Mouse (Mus musculus) kidney, postnatal 4 days (tissue): Measurements from ENCODE around the gene Cyp4f39.

Experiments
- DNase-seq, 2 experiments: peaks; one replicate each; pipeline ENCODE4 v3.0.0; 2021; ENCODE audit warnings: mixed read lengths in 2 of 2

Gene Cyp4f39

DNA sequence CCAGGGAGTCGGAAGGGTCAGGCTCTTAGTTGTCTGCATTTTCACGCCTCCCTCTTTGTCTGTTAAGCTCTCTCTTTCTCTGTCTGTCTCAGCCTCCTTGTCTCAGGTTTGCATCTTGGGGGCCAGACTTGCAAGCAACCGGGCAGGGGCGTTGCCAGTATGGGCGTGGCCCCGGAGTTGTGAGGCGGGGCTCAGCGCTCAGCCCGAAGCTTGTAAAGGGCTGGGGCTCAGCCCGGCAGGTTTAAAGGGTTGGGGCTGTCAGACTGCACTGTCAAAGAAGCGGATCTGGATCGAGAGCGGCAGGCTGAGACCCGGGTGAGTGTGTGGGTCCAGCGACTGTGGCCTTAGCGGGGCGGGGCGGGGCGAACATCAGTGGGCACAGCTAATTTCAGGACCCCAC is at the start of gene Cyp4f39:
Gene Cyp4f39 (plus strand): TSS at position 242 of the 400 bp plus-strand sequence.
- DNase-seq, result peak; percentile 56 to 67

DNA sequence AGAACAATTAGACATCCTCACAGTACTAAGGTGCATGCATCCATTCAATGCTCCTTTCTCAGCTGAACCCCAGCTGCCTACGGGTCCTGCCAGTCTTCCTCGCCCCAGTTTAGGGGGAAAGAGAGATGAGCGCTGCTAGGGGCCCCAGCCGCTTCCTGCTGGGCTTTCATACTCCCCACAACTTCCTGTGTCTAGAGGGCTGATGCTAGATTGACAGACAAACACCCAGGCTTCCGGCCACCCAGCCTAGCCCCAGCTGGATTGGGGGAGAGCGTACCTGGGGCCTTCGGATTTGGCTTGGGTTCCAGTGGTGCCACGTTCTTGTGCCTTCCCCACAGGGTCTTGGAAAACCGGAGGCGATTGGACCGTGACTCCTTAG is 49.8 kb upstream of the Cyp4f39 start:
- no peak for DNase-seq

DNA sequence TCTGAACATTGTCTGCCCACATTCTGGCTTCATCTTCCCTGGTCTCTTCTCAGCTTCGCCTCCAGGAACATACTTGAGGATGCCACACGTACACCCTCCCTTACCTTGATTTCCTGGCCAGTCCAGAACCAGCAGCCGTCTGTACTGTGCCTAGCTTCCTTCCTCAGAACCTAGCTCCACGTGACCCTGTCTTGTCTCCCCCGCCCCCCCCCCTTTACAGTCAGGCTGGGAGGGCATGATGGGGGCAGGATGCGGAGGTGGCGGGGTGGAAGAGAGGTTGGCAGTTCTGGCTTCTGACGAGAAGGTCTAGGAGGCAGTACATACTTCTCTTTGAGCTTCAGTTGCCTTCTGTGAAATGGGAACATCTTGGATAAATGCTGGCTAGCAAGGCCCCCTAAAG is 49.1 kb upstream of the Cyp4f39 start, which contains the start of gene Rasal3:
Gene Rasal3 (minus strand): TSS at position 167 of the 400 bp plus-strand sequence.
- no peak for DNase-seq

DNA sequence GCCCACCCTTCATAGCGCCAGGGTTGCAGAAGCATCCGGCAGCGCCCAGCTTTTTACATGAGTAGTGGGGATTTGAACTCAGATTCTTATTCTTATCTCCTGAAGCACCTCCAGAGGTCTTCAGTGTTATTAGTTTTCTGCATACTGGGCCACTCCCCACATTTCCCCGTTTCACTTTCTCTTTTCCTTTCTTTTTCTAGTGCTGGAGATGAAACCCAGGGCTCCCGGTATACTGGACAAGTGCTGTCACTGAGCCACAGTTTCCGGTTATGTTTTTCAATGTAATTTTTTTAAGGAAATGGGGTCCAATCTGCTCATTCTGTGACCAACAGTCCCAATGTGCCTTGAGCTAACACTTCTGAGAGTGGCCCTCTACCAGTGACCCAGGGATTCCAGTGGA is 40.6 kb upstream of the Cyp4f39 start:
- DNase-seq, result no peak

DNA sequence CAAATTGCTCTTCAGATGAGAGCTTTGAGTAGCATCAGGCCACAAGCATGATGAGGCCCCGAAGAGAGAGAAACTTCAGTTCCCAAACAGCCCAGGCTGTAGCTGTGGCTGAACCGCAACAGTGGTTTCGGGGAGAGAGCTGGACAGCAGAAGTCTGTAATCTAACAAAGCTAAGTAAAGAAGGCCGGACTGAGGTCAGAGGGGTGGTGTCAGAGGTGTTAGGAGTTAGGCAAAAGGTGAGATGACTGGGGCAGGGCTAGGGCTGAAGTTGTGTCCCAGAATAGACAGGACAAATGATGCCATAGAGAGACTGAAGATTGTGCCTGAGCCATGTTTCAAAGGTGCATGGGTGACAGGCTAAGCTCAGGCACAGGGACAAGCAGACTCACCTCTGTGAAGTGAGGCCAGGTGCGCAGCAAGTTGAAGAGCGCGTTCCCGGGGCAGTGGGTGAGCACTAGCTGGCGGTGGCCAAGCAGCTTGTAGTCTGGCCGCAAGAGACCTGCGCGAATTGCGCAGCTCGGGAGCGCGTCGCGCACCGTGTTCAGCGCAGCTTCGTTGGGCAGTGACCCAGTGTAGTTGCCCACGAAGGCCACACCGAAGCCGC is 37.0 kb upstream of the Cyp4f39 start:
- no peak for DNase-seq

DNA sequence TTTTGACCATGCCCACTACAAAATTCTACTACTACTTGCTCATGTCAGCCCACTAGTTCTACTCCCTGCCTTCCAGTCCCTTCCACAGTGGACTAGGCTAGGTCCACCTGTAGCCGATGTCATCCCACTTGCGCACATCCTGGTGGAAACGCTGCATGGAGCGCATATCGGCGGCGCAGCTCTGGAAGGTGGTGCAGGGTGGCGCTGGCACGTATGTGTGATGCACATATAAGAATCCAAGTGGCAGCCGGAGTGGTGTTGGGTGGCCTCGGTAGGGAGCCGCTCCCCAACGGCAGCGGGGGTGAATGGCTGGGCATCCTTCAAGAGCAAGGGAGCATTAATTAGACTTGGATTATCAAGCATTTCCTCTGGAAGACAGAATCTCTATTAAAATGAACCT is 35.8 kb upstream of the Cyp4f39 start:
- no peak for DNase-seq

DNA sequence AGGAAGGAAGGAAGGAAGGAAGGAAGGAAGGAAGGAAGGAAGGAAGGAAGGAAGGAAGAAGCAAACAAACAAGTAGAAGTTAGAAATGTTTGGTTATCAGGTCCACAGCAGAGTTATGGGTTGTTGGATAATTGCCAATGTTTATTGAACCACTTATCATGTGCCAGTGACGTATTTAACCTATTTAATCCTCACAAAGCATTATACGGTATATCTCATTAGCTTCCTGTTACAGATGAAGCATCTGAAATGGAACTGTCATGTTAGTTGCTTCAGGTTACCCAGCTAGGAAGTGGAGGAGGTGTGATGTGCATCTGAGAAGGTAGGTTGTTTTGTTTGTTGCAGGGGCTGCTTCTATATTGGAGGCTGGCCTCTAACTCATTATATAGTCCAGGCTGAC is 32.5 kb upstream of the Cyp4f39 start:
- no peak for DNase-seq

DNA sequence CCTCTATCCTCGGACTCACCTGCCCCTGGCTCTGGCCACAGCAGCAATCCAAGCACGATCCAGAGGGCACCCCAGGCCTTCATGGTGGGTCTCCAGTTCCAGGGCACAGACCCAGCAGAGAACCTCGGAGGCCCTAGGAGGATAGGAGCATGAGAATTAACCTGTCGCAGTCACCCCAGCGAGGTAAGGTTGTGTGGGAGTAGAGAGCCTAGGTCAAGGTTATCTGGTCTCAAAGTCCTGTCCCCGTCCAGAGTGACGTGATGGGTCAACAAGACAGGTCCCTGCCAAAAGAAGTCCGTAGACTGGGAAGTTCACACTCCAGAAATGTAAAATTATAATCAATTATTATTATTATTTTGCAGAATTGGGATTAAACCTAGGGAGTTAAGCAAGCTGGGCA is 31.7 kb upstream of the Cyp4f39 start:
- no peak for DNase-seq

DNA sequence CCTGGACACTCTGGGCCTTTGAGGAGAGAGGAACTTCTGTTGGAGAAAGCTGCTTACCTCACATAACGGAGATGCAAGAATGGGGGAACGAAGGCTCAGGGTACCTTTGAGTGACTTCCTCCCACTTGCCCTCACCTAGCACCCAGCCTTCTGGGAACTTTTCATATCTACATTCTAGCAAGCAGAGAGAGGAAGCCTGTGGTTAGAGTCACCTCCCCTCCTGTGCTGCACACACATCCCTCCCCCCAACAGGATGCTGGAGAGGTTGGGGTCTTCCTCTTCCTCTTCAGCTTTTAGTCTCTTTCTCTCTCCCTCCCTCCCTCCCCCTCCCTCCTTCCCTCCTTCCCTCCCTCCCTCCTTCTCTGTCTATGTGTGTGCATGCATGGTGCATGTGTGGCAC is 28.5 kb upstream of the Cyp4f39 start, which contains the start of gene Pglyrp2:
Gene Pglyrp2 (minus strand): TSS at position 134 of the 400 bp plus-strand sequence.
- no peak for DNase-seq

DNA sequence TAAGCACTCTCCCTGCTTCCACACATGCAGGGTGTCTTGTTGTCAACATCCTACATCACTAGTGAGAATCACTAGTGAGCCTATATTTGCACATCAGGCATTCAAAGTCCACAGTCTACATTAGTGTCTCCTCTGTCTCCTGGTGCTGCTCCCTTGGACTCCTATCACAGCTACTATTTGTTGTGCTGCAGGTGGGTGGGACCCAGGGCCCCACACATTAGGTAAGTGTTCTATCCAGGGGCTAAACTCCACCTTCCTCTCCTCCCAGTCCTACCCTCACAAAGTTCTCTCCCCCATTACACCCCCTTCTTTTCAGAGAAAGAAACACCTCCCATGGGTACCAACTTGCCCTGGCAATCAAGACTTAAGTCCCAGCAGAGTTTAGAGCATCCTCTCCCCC is 25.9 kb upstream of the Cyp4f39 start:
- DNase-seq, result no peak

DNA sequence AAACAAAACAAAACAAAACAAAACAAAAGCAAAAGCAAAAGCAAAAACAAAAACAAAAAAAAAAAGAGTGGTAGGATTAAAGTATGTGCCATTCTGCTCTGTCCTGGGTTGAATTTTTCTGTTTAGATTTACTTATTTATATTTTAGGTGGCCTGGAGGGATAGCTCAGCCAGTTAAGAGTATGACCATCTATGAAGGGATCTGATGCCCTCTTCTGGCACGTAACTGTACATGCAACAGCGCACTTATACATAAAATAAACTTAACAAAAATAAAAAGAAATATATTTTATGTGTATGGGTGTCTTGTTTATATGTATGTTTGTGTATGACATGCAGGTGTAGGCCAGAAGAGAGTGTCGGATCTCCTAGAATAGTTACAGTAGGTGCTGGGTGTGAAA is 20.6 kb upstream of the Cyp4f39 start:
- DNase-seq, result peak in 1 of 2 experiments; percentile 18

DNA sequence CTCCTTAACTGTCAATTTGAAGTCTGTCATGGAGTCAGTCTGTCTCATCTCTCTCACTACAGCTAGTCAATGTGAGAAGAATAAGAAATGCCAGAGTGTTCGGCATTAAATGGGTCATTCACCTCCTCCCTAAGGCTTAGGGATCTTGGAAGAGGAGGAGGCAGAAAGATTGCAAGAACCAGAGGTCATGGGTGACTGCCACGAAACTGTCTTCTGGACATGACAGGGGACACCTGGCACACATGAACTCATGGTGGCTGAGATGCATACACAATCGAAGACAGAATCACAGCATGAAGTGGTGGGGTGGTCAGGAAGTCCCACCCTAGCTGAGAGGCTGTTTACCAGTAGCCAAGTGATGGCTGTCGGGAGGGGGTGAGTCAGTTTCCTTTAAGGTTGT is 18.2 kb upstream of the Cyp4f39 start:
- peak; percentile 13 to 22 for DNase-seq

DNA sequence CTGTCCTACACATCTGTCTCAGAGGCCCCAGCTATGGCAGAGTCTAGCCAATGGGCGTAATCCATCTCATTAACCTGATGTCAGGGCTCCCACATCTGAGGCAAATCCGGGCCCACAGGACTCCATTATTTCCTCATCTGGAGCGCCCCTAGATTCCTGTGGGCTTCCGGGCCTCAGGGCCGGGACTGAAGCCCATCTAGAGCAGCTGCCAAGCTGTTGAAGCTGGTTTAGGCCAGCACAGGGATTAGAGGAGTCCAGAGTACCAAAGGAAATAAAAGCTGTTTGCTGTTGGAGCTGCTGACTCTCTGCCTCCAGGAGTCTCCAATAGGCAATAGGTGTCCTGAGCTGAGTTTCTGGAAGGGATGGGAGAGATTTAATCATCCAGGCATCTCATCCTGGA is 17.4 kb upstream of the Cyp4f39 start:
- no peak for DNase-seq

DNA sequence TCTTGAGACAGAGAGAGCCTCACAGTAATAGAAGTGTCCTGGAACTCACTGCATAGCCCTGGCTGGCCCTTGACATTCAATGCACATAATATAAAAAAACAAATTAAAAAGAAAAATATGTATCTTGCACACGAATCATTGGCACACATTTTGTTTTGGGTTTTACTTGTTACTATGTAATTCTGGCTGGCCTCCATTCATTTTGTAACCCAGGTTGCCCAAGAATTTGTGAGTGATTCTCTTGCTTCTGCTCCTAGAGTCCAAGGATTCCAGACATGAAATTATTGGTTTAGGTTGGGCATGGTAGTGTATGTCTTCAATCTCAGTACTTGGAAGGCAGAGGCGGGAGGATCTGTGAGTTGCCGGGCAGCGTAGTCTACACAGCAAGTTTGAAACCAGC is 15.4 kb upstream of the Cyp4f39 start:
- no peak for DNase-seq

DNA sequence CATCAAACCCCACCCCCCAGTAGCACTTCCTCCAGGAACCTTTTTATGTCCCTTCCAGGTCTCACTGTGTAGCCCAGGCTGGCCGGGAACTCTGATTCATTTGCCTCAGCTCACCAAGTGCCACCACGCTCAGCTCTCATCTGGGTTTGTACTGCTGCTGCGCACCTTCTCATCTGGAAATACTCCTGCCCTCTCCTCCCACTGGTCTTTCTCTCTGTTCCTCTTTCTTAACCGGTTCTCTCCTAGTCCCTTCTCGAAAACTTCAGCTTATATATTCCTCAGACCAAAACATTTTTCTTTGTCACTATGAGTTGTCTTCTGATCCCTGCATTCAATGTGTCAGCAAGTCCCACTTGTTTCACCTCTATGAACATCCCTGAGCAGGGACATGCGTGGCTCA is 9.3 kb upstream of the Cyp4f39 start:
- no peak for DNase-seq

DNA sequence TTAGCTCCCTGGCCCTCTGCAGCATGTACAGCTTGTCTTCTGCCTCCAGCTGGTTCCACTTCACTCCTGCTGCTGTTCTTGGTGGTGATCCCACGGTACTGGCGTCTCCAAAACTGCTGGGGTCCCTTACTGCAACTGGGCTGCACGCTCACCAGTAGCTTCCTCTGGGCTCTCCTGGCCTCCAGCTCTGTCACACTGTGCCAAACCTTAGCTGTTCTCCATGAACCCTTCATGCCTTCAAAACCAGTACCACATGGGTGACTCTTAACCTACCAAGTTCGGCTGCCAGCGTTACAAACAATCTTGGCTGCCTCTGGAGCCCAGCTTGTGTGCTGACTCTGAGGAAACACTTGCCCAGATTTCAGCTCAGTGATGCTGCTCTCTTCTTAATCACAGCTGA is 7.5 kb upstream of the Cyp4f39 start:
- no peak for DNase-seq

DNA sequence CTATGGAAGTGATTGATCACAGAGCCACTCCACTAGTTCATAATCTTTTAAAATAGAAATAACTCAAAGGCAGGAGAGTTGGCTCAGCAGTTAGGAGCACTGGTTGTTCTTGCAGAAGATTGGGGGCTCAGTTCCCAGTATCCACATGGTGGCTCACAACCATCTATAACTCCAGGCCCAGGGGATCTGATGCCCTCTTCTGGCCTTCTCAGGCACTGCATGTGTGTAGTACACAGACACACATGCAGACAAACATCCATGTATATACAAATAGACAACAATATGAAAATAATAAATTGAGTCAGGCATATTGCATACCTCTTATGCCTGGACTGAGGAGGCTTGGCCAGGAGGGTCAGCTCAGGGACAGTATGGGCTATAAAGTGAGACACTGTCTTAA is 5.3 kb upstream of the Cyp4f39 start:
- no peak for DNase-seq

DNA sequence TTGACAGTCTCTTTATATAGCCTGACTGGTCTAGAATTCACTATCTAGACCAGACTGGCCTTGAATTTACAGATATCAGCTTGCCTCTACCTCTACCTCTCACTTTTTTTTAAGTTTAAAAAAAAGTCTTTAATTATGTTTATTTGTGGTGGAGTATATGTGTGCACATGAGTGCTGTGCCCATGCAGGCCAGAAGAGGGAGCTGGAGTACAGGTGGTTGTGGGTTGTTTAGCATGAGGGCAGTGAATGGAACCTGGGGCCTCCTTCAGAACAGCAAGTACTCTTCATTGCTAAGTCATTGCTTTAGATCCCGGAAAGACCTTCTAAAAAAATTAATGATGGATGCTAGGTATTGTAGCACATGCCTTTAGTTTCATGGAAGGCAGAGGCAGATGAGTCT is 3.5 kb upstream of the Cyp4f39 start:
- no peak for DNase-seq

DNA sequence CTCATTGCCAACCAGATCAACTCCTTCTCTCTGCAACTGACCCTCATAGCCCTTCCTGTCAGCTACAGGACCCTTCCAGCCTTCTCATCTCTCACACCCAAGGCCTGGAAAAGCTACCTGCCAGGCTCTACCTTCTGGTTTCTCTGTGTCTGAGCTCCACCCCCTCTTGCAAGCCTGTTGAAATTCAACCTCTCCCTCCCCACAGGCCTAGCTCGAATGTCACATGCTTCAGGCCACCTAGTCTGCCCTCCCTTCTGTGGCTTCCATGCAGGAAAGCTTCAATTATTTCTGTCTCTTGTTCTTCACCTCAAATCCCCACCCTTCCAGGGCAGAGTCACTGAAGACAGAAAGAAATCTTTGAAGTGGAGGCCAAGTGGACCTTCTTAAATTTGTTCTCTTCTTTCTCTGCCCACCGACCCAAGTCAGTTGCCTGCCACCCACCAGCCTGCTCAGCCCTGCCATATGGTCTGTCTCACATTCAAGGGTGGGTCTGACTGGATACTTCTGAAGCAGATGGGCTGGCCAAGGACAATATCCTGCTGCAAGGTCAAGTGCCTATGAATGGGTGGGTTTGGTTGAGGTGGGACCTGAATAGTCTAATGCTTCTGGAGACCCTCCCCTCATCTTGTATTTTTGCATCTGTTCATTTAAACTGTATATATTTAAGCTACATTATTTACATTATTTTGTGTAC is 1.5 kb upstream of the Cyp4f39 start:
- DNase-seq, result no peak

DNA sequence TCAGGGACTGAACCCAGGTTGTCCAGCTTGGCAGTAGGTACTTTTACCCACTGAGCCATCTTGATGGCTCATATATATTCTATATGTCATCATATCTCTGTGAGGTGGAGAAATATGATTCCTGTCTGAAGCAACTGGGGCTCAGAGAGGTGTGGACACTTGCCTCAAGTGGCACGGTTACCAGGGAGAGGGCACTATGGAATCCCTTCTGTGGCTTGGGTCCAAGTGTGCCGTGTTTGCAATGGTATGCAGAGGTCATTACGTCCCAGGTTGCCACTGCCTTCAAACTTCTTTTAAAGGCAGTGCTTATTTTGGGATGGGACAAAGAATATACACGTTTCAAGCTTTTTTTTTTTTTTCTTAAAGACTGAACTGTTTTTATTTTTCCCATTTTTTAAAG is 1.7 kb downstream of the Cyp4f39 start:
- DNase-seq, result no peak

DNA sequence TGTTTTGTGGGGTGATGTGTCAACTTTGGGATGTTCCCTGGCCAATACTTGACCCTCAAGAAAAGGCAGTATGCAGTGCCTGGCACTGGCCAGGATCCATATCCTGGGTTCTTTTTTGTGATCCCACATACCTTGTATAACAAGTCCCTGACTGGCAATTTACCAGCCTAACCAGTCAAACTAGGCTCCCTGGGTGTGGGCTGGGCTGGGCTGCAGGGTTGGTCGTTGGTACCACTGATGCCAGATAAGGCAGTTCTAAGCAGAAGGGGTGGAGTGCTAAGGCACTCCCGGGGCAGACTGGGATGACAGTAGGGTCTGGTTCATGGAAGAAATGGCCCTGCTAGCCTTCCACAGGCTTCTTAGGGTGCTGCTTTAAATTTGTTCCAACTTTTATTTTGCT is 2.5 kb downstream of the Cyp4f39 start:
- no peak for DNase-seq

DNA sequence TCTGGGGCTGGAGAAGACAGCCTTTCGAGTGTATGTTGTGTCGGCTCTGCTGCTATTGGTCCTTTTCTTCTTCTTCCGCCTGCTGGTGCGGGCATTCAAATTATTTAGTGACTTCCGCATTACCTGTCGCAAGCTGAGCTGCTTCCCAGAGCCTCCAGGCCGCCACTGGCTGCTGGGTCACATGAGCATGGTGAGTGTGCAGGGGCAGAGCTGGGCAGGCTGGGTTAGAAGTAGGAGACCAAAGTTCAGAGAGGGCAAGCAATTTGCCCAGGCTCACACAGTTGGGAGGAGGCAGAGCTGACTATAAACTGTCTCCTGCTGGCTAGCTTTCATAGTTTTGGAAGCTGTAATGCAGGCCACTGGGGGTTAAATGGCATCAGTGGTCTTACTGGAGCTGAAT is 16.0 kb downstream of the Cyp4f39 start:
- DNase-seq, result no peak

DNA sequence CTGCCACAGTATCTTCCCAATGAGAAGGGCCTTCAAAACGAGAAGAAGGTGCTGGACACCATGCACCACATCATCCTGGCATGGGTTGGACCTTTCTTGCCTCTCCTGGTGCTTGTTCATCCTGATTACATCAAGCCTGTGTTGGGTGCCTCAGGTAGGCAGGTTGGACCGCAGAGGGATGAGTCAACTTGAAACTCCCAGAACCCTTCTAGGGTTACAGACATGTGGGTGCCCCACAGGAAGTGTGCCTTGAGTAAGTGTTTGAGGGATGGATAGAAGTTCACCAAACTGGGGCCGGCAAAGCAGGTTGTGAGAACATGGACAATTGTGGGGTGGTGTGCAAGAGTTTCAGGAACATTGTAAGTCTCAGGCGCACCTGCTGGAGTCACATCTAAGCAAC is 18.3 kb downstream of the Cyp4f39 start:
- no peak for DNase-seq

DNA sequence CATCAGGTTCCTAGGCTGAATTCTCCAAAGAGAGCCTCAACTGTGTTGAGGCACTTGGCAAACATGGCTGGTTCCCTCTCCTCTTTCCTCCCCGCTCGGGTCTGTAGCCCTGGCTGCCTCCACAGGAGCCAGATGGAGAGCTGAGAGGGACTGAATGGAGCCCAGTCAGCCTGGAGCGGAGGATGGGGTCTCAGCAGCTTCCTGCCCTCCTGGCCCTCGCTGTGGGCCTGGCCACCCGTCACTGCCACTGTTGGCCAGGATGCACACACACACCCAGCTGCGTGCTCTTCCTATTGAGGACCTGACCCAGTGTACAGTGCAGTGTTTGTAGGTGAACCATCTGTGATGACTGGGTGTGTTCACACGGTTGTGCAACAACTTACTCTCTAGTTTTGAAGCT is 19.7 kb downstream of the Cyp4f39 start:
- no peak for DNase-seq
